Mouse (Mus musculus) liver, postnatal 0 days (tissue): ENCODE data around the gene Zfp239.

Source experiments
- CTCF ChIP-seq: sonication (generic); IDR thresholded peaks from 2 replicates; pipeline ENCODE4 v1.5.1; 2016; ENCODE audit warnings: antibody characterized with exemption, low read depth
- EP300 ChIP-seq: IDR thresholded peaks from 2 replicates; pipeline ENCODE4 v1.6.1; 2016; ENCODE audit warnings: antibody characterized with exemption, low read depth, mild to moderate bottlenecking

DNA sequence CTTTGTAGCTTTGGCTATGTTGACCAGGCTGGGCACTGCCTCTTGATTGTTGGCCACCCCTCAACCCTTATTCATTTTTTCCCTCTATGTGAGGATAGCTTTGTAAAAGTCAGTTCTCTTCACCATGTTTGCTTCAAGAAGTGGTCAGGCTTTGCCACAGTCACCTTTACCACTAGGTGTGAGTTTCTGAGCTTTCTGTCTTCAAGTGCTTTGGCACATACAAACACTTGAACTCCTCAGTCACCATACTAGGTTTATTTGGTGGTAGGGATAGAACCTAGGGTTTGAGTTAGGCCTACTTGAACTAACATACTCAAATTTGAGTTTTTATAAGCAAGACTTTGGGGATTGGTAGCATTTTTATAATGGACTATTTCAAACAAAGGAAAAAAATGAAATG, 52.6 kb downstream of the Zfp239 start:
- TF ChIP-seq CTCF (no peak), EP300 (no peak)
